8 mouse cellular contexts compared by ENCODE assay signal in the genomic region with DNA sequence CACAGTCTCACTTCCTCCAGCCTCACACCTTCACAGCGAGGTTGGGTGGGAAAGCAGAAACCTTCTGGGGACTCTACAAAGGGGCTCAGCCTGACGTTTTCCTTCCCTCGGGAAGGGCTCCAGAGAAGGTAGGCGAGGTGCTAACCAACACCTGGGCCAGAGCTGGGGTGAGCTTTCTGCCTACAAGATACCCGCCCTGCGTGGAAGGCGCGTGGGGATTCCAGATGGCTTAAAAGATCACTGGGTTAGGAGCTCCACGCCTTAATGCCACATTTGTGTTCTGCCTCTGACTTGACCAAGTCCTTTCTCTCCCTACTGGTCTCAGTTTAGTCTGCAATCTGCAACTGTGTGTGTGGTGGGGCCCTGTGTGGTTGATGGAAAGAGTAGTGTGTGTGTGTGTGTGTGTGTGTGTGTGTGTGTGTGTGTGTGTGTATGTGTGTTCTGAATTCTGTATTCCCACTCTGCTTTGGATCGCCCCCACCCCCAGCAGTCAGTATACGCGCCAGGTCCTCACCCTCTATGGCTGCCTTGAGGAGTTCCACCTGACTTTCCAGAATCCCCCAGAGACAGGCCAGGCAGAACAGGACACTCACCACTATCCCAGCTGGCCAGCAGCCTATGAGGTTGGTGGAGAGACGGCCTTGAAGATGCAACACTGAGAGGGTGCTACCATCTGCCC. TPM values are rescaled to one million over a fixed set of nuclear protein-coding genes. Genes with fewer than 3 reads are reported as not detected.
DNase-seq lines count a peak whose midpoint lies in the region; ATAC-seq and TF ChIP-seq lines count a peak whose summit lies in the region.
"Had no signal": no experiment of that assay in that cellular context is flagged by ENCODE, and none has a peak within 500 bp of the region (broad histone marks: within the 10 kb centered on the region; RNA-seq: fewer than 3 reads in every experiment).

No protein-coding gene starts in this region.

- no peak for DNase-seq in layer of hippocampus, adult 2 months (ENCODE audit: low spot score in 2 of 2)
- no peak for DNase-seq in layer of hippocampus, adult 8-10 months (ENCODE audit: low spot score in 2 of 2)
- no peak for DNase-seq in embryonic facial prominence, embryonic 10.5 days (ENCODE audit: low spot score)
- DNase-seq in hindbrain, embryonic 14.5 days (ENCODE audit: low spot score) = no peak
- no peak for DNase-seq in frontal cortex, postnatal 25 days (ENCODE audit: low spot score in 2 of 2)
- no peak for DNase-seq in ovary, adult 18-20 months (ENCODE audit: low spot score)

- WGBS in embryonic facial prominence, embryonic 10.5 days = 38% methylated on average over 13 of the region's 13 CpGs
- 35% methylated on average over 13 of the region's 13 CpGs for whole genome bisulfite sequencing in hindbrain, embryonic 14.5 days
- WGBS in neural tube, embryonic 14.5 days = 35% methylated on average over 13 of the region's 13 CpGs

- ATAC-seq in hindbrain, embryonic 14.5 days (ENCODE audit: low FRiP score) = no peak
- ATAC-seq in neural tube, embryonic 14.5 days (ENCODE audit: low read depth) = no peak

- H3K9ac ChIP-seq in hindbrain, embryonic 14.5 days = peak overlapping the region; percentile 67
- H3K9ac ChIP-seq in neural tube, embryonic 14.5 days (replicated peaks; ENCODE audit: low read depth, low read length) = peak overlapping the region; percentile 73

- peak overlapping the region; percentile 74 for H3K4me2 ChIP-seq in hindbrain, embryonic 14.5 days (replicated peaks)
- H3K4me2 ChIP-seq in neural tube, embryonic 14.5 days (ENCODE audit: low read depth, low read length) = peak overlapping the region; percentile 67

- TF ChIP-seq CTCF in layer of hippocampus, adult 2 months (conservative IDR thresholded peaks at IDR 0.05) = no peak

- peaks cover 22% of the 10 kb centered on the region for H3K27me3 ChIP-seq in embryonic facial prominence, embryonic 10.5 days (replicated peaks; ENCODE audit: low read depth, poor library complexity, severe bottlenecking)
- no peaks in the 10 kb centered on the region for H3K27me3 ChIP-seq in hindbrain, embryonic 14.5 days (ENCODE audit: control insufficient read depth, insufficient read depth, low read length)
- no peaks in the 10 kb centered on the region for H3K27me3 ChIP-seq in neural tube, embryonic 14.5 days (ENCODE audit: control insufficient read depth, insufficient read depth, low read length)

- H3K36me3 ChIP-seq in embryonic facial prominence, embryonic 10.5 days (replicated peaks) = peaks cover 4% of the 10 kb centered on the region; the same call in 1 of the 2 replicates
- peaks cover 5% of the 10 kb centered on the region; the same call in 1 of the 2 replicates for H3K36me3 ChIP-seq in hindbrain, embryonic 14.5 days (replicated peaks; ENCODE audit: control insufficient read depth, insufficient read depth)
- H3K36me3 ChIP-seq in neural tube, embryonic 14.5 days (ENCODE audit: control insufficient read depth, insufficient read depth, low read length) = no peaks in the 10 kb centered on the region; the same call in 1 of the 2 replicates

- H3K4me1 ChIP-seq in embryonic facial prominence, embryonic 10.5 days = peaks cover 37% of the 10 kb centered on the region
- H3K4me1 ChIP-seq in hindbrain, embryonic 14.5 days (replicated peaks; ENCODE audit: control insufficient read depth, insufficient read depth, low read length) = peaks cover 58% of the 10 kb centered on the region
- H3K4me1 ChIP-seq in neural tube, embryonic 14.5 days (ENCODE audit: control insufficient read depth, insufficient read depth, low read length) = peaks cover 38% of the 10 kb centered on the region

- H3K9me3 ChIP-seq in embryonic facial prominence, embryonic 10.5 days = no peaks in the 10 kb centered on the region
- H3K9me3 ChIP-seq in hindbrain, embryonic 14.5 days (ENCODE audit: control insufficient read depth, low read length) = no peaks in the 10 kb centered on the region
- H3K9me3 ChIP-seq in neural tube, embryonic 14.5 days (ENCODE audit: control insufficient read depth, low read length) = no peaks in the 10 kb centered on the region

- H3K27ac ChIP-seq in layer of hippocampus, adult 2 months = peak overlapping the region; percentile 99
- H3K27ac ChIP-seq in embryonic facial prominence, embryonic 10.5 days (replicated peaks) = no peak overlapping the region; the same call in 1 of the 2 replicates
- peak overlapping the region; percentile 81 for H3K27ac ChIP-seq in hindbrain, embryonic 14.5 days
- H3K27ac ChIP-seq in neural tube, embryonic 14.5 days (ENCODE audit: low read depth, low read length) = peak overlapping the region; percentile 56; the same call in 1 of the 2 replicates

- H3K4me3 ChIP-seq in layer of hippocampus, adult 2 months = peak overlapping the region; percentile 84
- H3K4me3 ChIP-seq in embryonic facial prominence, embryonic 10.5 days = peak overlapping the region; percentile 66
- peak overlapping the region; percentile 47 for H3K4me3 ChIP-seq in hindbrain, embryonic 14.5 days (replicated peaks; ENCODE audit: low read length)
- H3K4me3 ChIP-seq in neural tube, embryonic 14.5 days (ENCODE audit: low read depth, low read length) = peak overlapping the region; percentile 63
- H3K4me3 ChIP-seq: erythroblast, embryonic 14.5 days had no signal

RNA-seq across cellular contexts. Expression of gene Slc8a2, which starts 1.5 kb away (rescaled TPM):
- 100 to 1,000 TPM; 305 to 320 TPM for total RNA-seq in layer of hippocampus, adult 2 months (2021)
- total RNA-seq in layer of hippocampus, adult 8-10 months (2022) = 100 to 1,000 TPM; 237 to 262 (median 255) TPM
- 0.16 and 0.20 TPM in 2 replicates for polyA plus RNA-seq in embryonic facial prominence, embryonic 10.5 days (2016; fragmentation: Nextera tagmentation; extraction: Ambion mirVana)
- 0.95 and 1.4 TPM in 2 replicates for polyA plus RNA-seq in hindbrain, embryonic 14.5 days (2014; fragmentation: Nextera tagmentation; extraction: Ambion mirVana)
- 1.5 and 2.0 TPM in 2 replicates for polyA plus RNA-seq in neural tube, embryonic 14.5 days (2014; fragmentation: Nextera tagmentation; extraction: Ambion mirVana)
- polyA plus RNA-seq: erythroblast, embryonic 14.5 days had no signal

RNA-seq across cellular contexts. Expression of gene Kptn, which starts 11.4 kb away (rescaled TPM):
- total RNA-seq in layer of hippocampus, adult 2 months (2021) = 10 to 100 TPM; 39.4 to 47.0 TPM
- total RNA-seq in layer of hippocampus, adult 8-10 months (2022) = 10 to 100 TPM; 35.4 to 47.0 (median 41.5) TPM
- polyA plus RNA-seq in embryonic facial prominence, embryonic 10.5 days (2016; fragmentation: Nextera tagmentation; extraction: Ambion mirVana) = 25.8 and 26.7 TPM in 2 replicates
- 34.8 and 37.1 TPM in 2 replicates for polyA plus RNA-seq in hindbrain, embryonic 14.5 days (2014; fragmentation: Nextera tagmentation; extraction: Ambion mirVana)
- polyA plus RNA-seq in neural tube, embryonic 14.5 days (2014; fragmentation: Nextera tagmentation; extraction: Ambion mirVana) = 39.0 and 39.5 TPM in 2 replicates

RNA-seq across cellular contexts. Expression of gene Napa, which starts 32.8 kb away (rescaled TPM):
- total RNA-seq in layer of hippocampus, adult 2 months (2021) = 100 to 1,000 TPM; 309 to 325 TPM
- 100 to 1,000 TPM; 289 to 306 (median 297) TPM for total RNA-seq in layer of hippocampus, adult 8-10 months (2022)
- polyA plus RNA-seq in embryonic facial prominence, embryonic 10.5 days (2016; fragmentation: Nextera tagmentation; extraction: Ambion mirVana) = 200 and 202 TPM in 2 replicates
- polyA plus RNA-seq in hindbrain, embryonic 14.5 days (2014; fragmentation: Nextera tagmentation; extraction: Ambion mirVana) = 202 and 214 TPM in 2 replicates
- 252 and 259 TPM in 2 replicates for polyA plus RNA-seq in neural tube, embryonic 14.5 days (2014; fragmentation: Nextera tagmentation; extraction: Ambion mirVana)

RNA-seq across cellular contexts. Expression of gene Meis3, which starts 43.8 kb away (rescaled TPM):
- 10 to 100 TPM; 37.3 to 38.6 TPM for total RNA-seq in layer of hippocampus, adult 2 months (2021)
- total RNA-seq in layer of hippocampus, adult 8-10 months (2022) = 10 to 100 TPM; 36.4 to 42.8 (median 40.1) TPM
- polyA plus RNA-seq in embryonic facial prominence, embryonic 10.5 days (2016; fragmentation: Nextera tagmentation; extraction: Ambion mirVana) = 55.5 and 67.7 TPM in 2 replicates
- 98.4 and 121 TPM in 2 replicates for polyA plus RNA-seq in hindbrain, embryonic 14.5 days (2014; fragmentation: Nextera tagmentation; extraction: Ambion mirVana)
- 122 and 127 TPM in 2 replicates for polyA plus RNA-seq in neural tube, embryonic 14.5 days (2014; fragmentation: Nextera tagmentation; extraction: Ambion mirVana)
